Mouse (Mus musculus): ENCODE data around the gene Cyfip2. TPM values are rescaled to one million over a fixed set of nuclear protein-coding genes. Genes with fewer than 3 reads are reported as not detected.

The Cyfip2 gene
- polyA plus RNA-seq, 1 experiment, result 273 TPM

- Histone ChIP-seq H3K4me3 (ENCODE audit: insufficient read depth, low read length) (no peak overlapping the region), H3K4me1 (ENCODE audit: control insufficient read depth, insufficient read depth, low read length) (peaks cover 16% of the 10 kb centered on the region), H3K27ac (ENCODE audit: insufficient read depth, low read length) (peak overlapping the region; percentile 83)
- TF ChIP-seq POLR2A (IDR thresholded peaks at IDR 0.05; ENCODE audit: extremely low read depth, insufficient read depth, low read length) (no peak), CTCF (IDR thresholded peaks at IDR 0.05; ENCODE audit: extremely low read depth, insufficient read depth, low read length) (no peak)
These were observed 12.8 kb downstream of the Cyfip2 start for GRCm38 (mm10) chr11:46299901-46300300.

GRCm38 (mm10) chr11:46298889-46299785 is 13.5 kb downstream of the Cyfip2 start:
- Histone ChIP-seq H3K4me3 (ENCODE audit: insufficient read depth, low read length) (no peak overlapping the region), H3K27ac (ENCODE audit: insufficient read depth, low read length) (peak overlapping the region; percentile 92), H3K4me1 (ENCODE audit: control insufficient read depth, insufficient read depth, low read length) (peaks cover 18% of the 10 kb centered on the region)
- TF ChIP-seq CTCF (IDR thresholded peaks at IDR 0.05; ENCODE audit: extremely low read depth, insufficient read depth, low read length) (no peak), POLR2A (IDR thresholded peaks at IDR 0.05; ENCODE audit: extremely low read depth, insufficient read depth, low read length) (no peak)

- Histone ChIP-seq H3K4me3 (ENCODE audit: insufficient read depth, low read length) (no peak overlapping the region), H3K27ac (ENCODE audit: insufficient read depth, low read length) (no peak overlapping the region), H3K4me1 (ENCODE audit: control insufficient read depth, insufficient read depth, low read length) (peaks cover 14% of the 10 kb centered on the region)
- no peak for TF ChIP-seq POLR2A (IDR thresholded peaks at IDR 0.05; ENCODE audit: extremely low read depth, insufficient read depth, low read length)
These were observed 18.3 kb downstream of the Cyfip2 start for GRCm38 (mm10) chr11:46294390-46294789.

- TF ChIP-seq CTCF (IDR thresholded peaks at IDR 0.05; ENCODE audit: extremely low read depth, insufficient read depth, low read length), result no peak
- no peak for TF ChIP-seq POLR2A (IDR thresholded peaks at IDR 0.05; ENCODE audit: extremely low read depth, insufficient read depth, low read length)
- H3K4me1 ChIP-seq (ENCODE audit: control insufficient read depth, insufficient read depth, low read length), result peaks cover 11% of the 10 kb centered on the region
- H3K4me3 ChIP-seq (ENCODE audit: insufficient read depth, low read length), result no peak overlapping the region
- H3K27ac ChIP-seq (ENCODE audit: insufficient read depth, low read length), result no peak overlapping the region
These were observed 19.2 kb downstream of the Cyfip2 start for GRCm38 (mm10) chr11:46293491-46293890.

GRCm38 (mm10) chr11:46290988-46291405 is 21.7 kb downstream of the Cyfip2 start:
- Histone ChIP-seq H3K4me3 (ENCODE audit: insufficient read depth, low read length) (no peak overlapping the region), H3K27ac (ENCODE audit: insufficient read depth, low read length) (no peak overlapping the region), H3K4me1 (ENCODE audit: control insufficient read depth, insufficient read depth, low read length) (peaks cover 11% of the 10 kb centered on the region)
- no peak for TF ChIP-seq POLR2A (IDR thresholded peaks at IDR 0.05; ENCODE audit: extremely low read depth, insufficient read depth, low read length)
- TF ChIP-seq CTCF (IDR thresholded peaks at IDR 0.05; ENCODE audit: extremely low read depth, insufficient read depth, low read length), result no peak

- no peak overlapping the region for H3K4me3 ChIP-seq (ENCODE audit: insufficient read depth, low read length)
- H3K27ac ChIP-seq (ENCODE audit: insufficient read depth, low read length), result no peak overlapping the region
- TF ChIP-seq POLR2A (IDR thresholded peaks at IDR 0.05; ENCODE audit: extremely low read depth, insufficient read depth, low read length) (no peak), CTCF (IDR thresholded peaks at IDR 0.05; ENCODE audit: extremely low read depth, insufficient read depth, low read length) (no peak)
- peaks cover 11% of the 10 kb centered on the region for H3K4me1 ChIP-seq (ENCODE audit: control insufficient read depth, insufficient read depth, low read length)
These were observed 23.1 kb downstream of the Cyfip2 start for GRCm38 (mm10) chr11:46289561-46289960.

GRCm38 (mm10) chr11:46289022-46289421 is 23.6 kb downstream of the Cyfip2 start:
- TF ChIP-seq CTCF (IDR thresholded peaks at IDR 0.05; ENCODE audit: extremely low read depth, insufficient read depth, low read length), result no peak
- no peak for TF ChIP-seq POLR2A (IDR thresholded peaks at IDR 0.05; ENCODE audit: extremely low read depth, insufficient read depth, low read length)
- Histone ChIP-seq H3K4me3 (ENCODE audit: insufficient read depth, low read length) (no peak overlapping the region), H3K4me1 (ENCODE audit: control insufficient read depth, insufficient read depth, low read length) (peaks cover 9% of the 10 kb centered on the region), H3K27ac (ENCODE audit: insufficient read depth, low read length) (no peak overlapping the region)

GRCm38 (mm10) chr11:46288091-46288490 is 24.6 kb downstream of the Cyfip2 start:
- peaks cover 7% of the 10 kb centered on the region for H3K4me1 ChIP-seq (ENCODE audit: control insufficient read depth, insufficient read depth, low read length)
- H3K4me3 ChIP-seq (ENCODE audit: insufficient read depth, low read length), result no peak overlapping the region
- H3K27ac ChIP-seq (ENCODE audit: insufficient read depth, low read length), result no peak overlapping the region
- TF ChIP-seq POLR2A (IDR thresholded peaks at IDR 0.05; ENCODE audit: extremely low read depth, insufficient read depth, low read length), result no peak
- no peak for TF ChIP-seq CTCF (IDR thresholded peaks at IDR 0.05; ENCODE audit: extremely low read depth, insufficient read depth, low read length)

- H3K4me1 ChIP-seq (ENCODE audit: control insufficient read depth, insufficient read depth, low read length), result peaks cover 7% of the 10 kb centered on the region
- TF ChIP-seq CTCF (IDR thresholded peaks at IDR 0.05; ENCODE audit: extremely low read depth, insufficient read depth, low read length) (no peak), POLR2A (IDR thresholded peaks at IDR 0.05; ENCODE audit: extremely low read depth, insufficient read depth, low read length) (no peak)
- H3K27ac ChIP-seq (ENCODE audit: insufficient read depth, low read length), result no peak overlapping the region
- H3K4me3 ChIP-seq (ENCODE audit: insufficient read depth, low read length), result no peak overlapping the region
These were observed 25.9 kb downstream of the Cyfip2 start for GRCm38 (mm10) chr11:46286803-46287202.

GRCm38 (mm10) chr11:46283800-46284199 is 28.9 kb downstream of the Cyfip2 start:
- H3K27ac ChIP-seq (ENCODE audit: insufficient read depth, low read length), result no peak overlapping the region
- no peak overlapping the region for H3K4me3 ChIP-seq (ENCODE audit: insufficient read depth, low read length)
- peaks cover 5% of the 10 kb centered on the region; the same call in 1 of the 2 replicates for H3K4me1 ChIP-seq (ENCODE audit: control insufficient read depth, insufficient read depth, low read length)
- TF ChIP-seq CTCF (IDR thresholded peaks at IDR 0.05; ENCODE audit: extremely low read depth, insufficient read depth, low read length) (no peak), POLR2A (IDR thresholded peaks at IDR 0.05; ENCODE audit: extremely low read depth, insufficient read depth, low read length) (no peak)
